Mouse (Mus musculus): ENCODE measurements around the gene Letm1. TPM values are rescaled to one million over a fixed set of nuclear protein-coding genes. Genes with fewer than 3 reads are reported as not detected.

The Letm1 gene
- polyA plus RNA-seq (2014; fragmentation: Illumina TruSeq; extraction: RNeasy Lipid Tissue Mini Kit (QIAGEN cat#74804); ENCODE audit: insufficient read depth, low read depth, low replicate concordance), result 14.7 TPM

GRCm38 (mm10) chr5:33782345-33782998, at the start of gene Letm1:
Gene Letm1 (minus strand): TSS chr5:33782817.

GRCm38 (mm10) chr5:33819876-33820732, 37.5 kb upstream of the Letm1 start, which contains the start of gene Nsd2:
Gene Nsd2 (plus strand): TSS chr5:33820725.

GRCm38 (mm10) chr5:33721541-33722265, 60.9 kb downstream of the Letm1 start, which contains the start of gene Fgfr3:
Gene Fgfr3 (plus strand): TSS chr5:33721674.

Other genes with a start within 250 kb of the Letm1 start
- gene Fam53a, start 153.2 kb downstream of the Letm1 start, polyA plus RNA-seq (2014; fragmentation: Illumina TruSeq; extraction: RNeasy Lipid Tissue Mini Kit (QIAGEN cat#74804); ENCODE audit: insufficient read depth, low read depth, low replicate concordance), result 19.5 TPM
- gene Gm9903, start 152.9 kb downstream of the Letm1 start, polyA plus RNA-seq (2014; fragmentation: Illumina TruSeq; extraction: RNeasy Lipid Tissue Mini Kit (QIAGEN cat#74804); ENCODE audit: insufficient read depth, low read depth, low replicate concordance), result not detected
- 25.6 TPM for gene Slbp, start 130.2 kb downstream of the Letm1 start, polyA plus RNA-seq (2014; fragmentation: Illumina TruSeq; extraction: RNeasy Lipid Tissue Mini Kit (QIAGEN cat#74804); ENCODE audit: insufficient read depth, low read depth, low replicate concordance)
- 2.7 TPM for gene Tacc3, start 124.7 kb downstream of the Letm1 start, polyA plus RNA-seq (2014; fragmentation: Illumina TruSeq; extraction: RNeasy Lipid Tissue Mini Kit (QIAGEN cat#74804); ENCODE audit: insufficient read depth, low read depth, low replicate concordance)
- gene Tmem129, start 124.4 kb downstream of the Letm1 start, polyA plus RNA-seq (2014; fragmentation: Illumina TruSeq; extraction: RNeasy Lipid Tissue Mini Kit (QIAGEN cat#74804); ENCODE audit: insufficient read depth, low read depth, low replicate concordance), result 17.4 TPM
- gene Fgfr3, start 61.1 kb downstream of the Letm1 start, polyA plus RNA-seq (2014; fragmentation: Illumina TruSeq; extraction: RNeasy Lipid Tissue Mini Kit (QIAGEN cat#74804); ENCODE audit: insufficient read depth, low read depth, low replicate concordance), result 44.8 TPM
- 8.0 TPM for gene Nsd2, start 37.9 kb upstream of the Letm1 start, polyA plus RNA-seq (2014; fragmentation: Illumina TruSeq; extraction: RNeasy Lipid Tissue Mini Kit (QIAGEN cat#74804); ENCODE audit: insufficient read depth, low read depth, low replicate concordance)
- gene Nelfa, start 153.6 kb upstream of the Letm1 start, polyA plus RNA-seq (2014; fragmentation: Illumina TruSeq; extraction: RNeasy Lipid Tissue Mini Kit (QIAGEN cat#74804); ENCODE audit: insufficient read depth, low read depth, low replicate concordance), result 10.9 TPM
- gene Gm1673, start 200.6 kb upstream of the Letm1 start, polyA plus RNA-seq (2014; fragmentation: Illumina TruSeq; extraction: RNeasy Lipid Tissue Mini Kit (QIAGEN cat#74804); ENCODE audit: insufficient read depth, low read depth, low replicate concordance), result 10.8 TPM
- gene Nat8l, start 213.2 kb upstream of the Letm1 start, polyA plus RNA-seq (2014; fragmentation: Illumina TruSeq; extraction: RNeasy Lipid Tissue Mini Kit (QIAGEN cat#74804); ENCODE audit: insufficient read depth, low read depth, low replicate concordance), result 1.1 TPM